Mouse (Mus musculus) kidney, adult 2 months (tissue): ENCODE results near the gene Sytl1.

Experiments
- CTCF ChIP-seq: fragments of 200-500 bp; conservative IDR thresholded peaks from 2 replicates; pipeline ENCODE4 v1.5.1; 2011; ENCODE audit warnings: low read depth, mild to moderate bottlenecking, control low read depth, low read length, moderate library complexity, mixed read lengths; ENCODE audit not compliant: insufficient read depth, insufficient read length
- POLR2A ChIP-seq: fragments of 200-500 bp; IDR thresholded peaks from one replicate; pipeline ENCODE4 v1.6.1; 2011; ENCODE audit warnings: low read depth, low read length, control low read depth

DNA sequence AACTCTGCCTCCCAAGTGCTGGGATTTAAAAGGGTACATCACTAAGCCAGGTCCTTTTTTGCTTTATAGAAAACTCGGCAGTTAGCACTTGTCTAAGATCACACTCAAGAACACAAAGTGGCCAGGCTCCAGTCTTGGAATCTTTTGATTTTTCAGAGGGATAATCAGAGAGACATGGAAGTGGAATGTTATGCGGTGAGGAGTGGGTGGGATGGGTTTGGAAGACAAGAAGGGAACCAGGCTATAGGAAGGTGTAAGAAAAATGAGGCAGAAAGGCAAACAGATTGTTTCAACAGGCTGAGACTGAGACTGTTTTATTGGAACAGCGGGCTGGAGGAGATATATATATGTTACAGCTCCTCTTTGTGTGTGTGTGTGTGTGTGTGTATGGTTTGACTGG lies 15.6 kb upstream of the Sytl1 start:
- no peak for TF ChIP-seq CTCF
- TF ChIP-seq POLR2A: no peak
